Mouse (Mus musculus): ENCODE data around the gene Atp11c.

- TF ChIP-seq CTCF (IDR thresholded peaks at IDR 0.05; ENCODE audit: insufficient read depth, low read length), result no peak
- TF ChIP-seq POLR2A (IDR thresholded peaks at IDR 0.05; ENCODE audit: borderline replicate concordance, extremely low read depth, low read depth, low read length), result no peak
Observed at GRCm38 (mm10) chrX:60609202-60609601, 16.7 kb upstream of the Atp11c start.

Data from lung, adult 2 months (tissue).